Mouse (Mus musculus): ENCODE data around the gene Vsx1. TPM values are rescaled to one million over a fixed set of nuclear protein-coding genes. Genes with fewer than 3 reads are reported as not detected.

Gene Vsx1
- polyA plus RNA-seq, 1 experiment from 2014 or later = not detected

- no peak overlapping the region for H3K27ac ChIP-seq (replicated peaks in 1 of 2; ENCODE audit: control insufficient read depth in 1 of 2, insufficient read depth in 1 of 2, low read depth in 2 of 2, low read length in 2 of 2)
- WGBS = 3% methylated on average over 22 of the region's 23 CpGs
- peaks cover 61% of the 10 kb centered on the region for H3K27me3 ChIP-seq (ENCODE audit: control insufficient read depth, insufficient read depth, low read length)
- no peaks in the 10 kb centered on the region for H3K9me3 ChIP-seq (ENCODE audit: control insufficient read depth, low read length)
- 0 out of 2 replicates have a peak overlapping the region, but pooled peaks have one; percentile 34 for H3K9ac ChIP-seq (ENCODE audit: low read length)
- H3K36me3 ChIP-seq (ENCODE audit: control insufficient read depth, insufficient read depth, low read length) = no peaks in the 10 kb centered on the region
- H3K4me2 ChIP-seq (ENCODE audit: low read length) = peak overlapping the region; percentile 83
- ATAC-seq (ENCODE audit: insufficient number of reproducible peaks, insufficient read depth, low FRiP score, low read depth) = no peak
- peaks cover 3 to 5% of the 10 kb centered on the region in 2 experiments; a peak in 2 of 4 replicates for H3K4me1 ChIP-seq (ENCODE audit: control insufficient read depth in 2 of 2, insufficient read depth in 2 of 2, low read length in 2 of 2)
- peak overlapping the region; percentile 34 to 45 for H3K4me3 ChIP-seq (ENCODE audit: control insufficient read depth in 1 of 2, insufficient read depth in 1 of 2, low read depth in 1 of 2, low read length in 2 of 2)
These were observed 1.2 kb downstream of the Vsx1 start for GRCm38 (mm10) chr2:150687871-150688540.

GRCm38 (mm10) chr2:150685389-150685788 is 3.8 kb downstream of the Vsx1 start:
- no peak overlapping the region for H3K4me3 ChIP-seq (ENCODE audit: control insufficient read depth in 1 of 2, insufficient read depth in 1 of 2, low read depth in 1 of 2, low read length in 2 of 2)
- H3K4me2 ChIP-seq (ENCODE audit: low read length) = no peak overlapping the region
- H3K36me3 ChIP-seq (ENCODE audit: control insufficient read depth, insufficient read depth, low read length) = no peaks in the 10 kb centered on the region
- no peaks in the 10 kb centered on the region for H3K9me3 ChIP-seq (ENCODE audit: control insufficient read depth, low read length)
- 82% methylated on average over 9 of the region's 9 CpGs for whole genome bisulfite sequencing
- H3K4me1 ChIP-seq (ENCODE audit: control insufficient read depth in 2 of 2, insufficient read depth in 2 of 2, low read length in 2 of 2) = peaks cover 3 to 5% of the 10 kb centered on the region in 2 experiments; a peak in 2 of 4 replicates
- H3K9ac ChIP-seq (ENCODE audit: low read length) = no peak overlapping the region
- H3K27me3 ChIP-seq (ENCODE audit: control insufficient read depth, insufficient read depth, low read length) = peaks cover 44% of the 10 kb centered on the region
- no peak overlapping the region for H3K27ac ChIP-seq (replicated peaks in 1 of 2; ENCODE audit: control insufficient read depth in 1 of 2, insufficient read depth in 1 of 2, low read depth in 2 of 2, low read length in 2 of 2)
- ATAC-seq (ENCODE audit: insufficient number of reproducible peaks, insufficient read depth, low FRiP score, low read depth) = no peak

DNA sequence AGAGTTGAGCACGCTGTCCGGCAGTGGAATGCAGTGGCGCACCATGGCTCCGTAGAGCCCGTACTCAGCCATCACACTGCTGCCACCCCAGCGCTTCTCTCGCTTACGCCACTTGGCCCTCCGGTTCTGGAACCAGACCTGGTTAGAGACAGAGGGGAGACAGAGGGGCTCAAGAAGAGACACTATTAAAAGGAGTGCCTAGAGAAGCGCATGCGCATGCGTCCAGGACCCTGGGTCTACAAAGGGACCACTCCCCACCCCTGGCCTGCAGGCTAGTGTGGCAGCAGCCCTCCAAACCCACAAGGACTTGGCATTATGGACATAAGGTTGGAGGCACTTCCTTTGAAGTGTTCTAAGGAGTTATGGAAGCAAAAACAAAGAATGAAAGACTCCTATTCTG is 4.7 kb downstream of the Vsx1 start:
- no peak overlapping the region for H3K4me2 ChIP-seq (ENCODE audit: low read length)
- no peak overlapping the region for H3K9ac ChIP-seq (ENCODE audit: low read length)
- no peak overlapping the region for H3K4me3 ChIP-seq (ENCODE audit: control insufficient read depth in 1 of 2, insufficient read depth in 1 of 2, low read depth in 1 of 2, low read length in 2 of 2)
- peaks cover 3 to 5% of the 10 kb centered on the region in 2 experiments; a peak in 2 of 4 replicates for H3K4me1 ChIP-seq (ENCODE audit: control insufficient read depth in 2 of 2, insufficient read depth in 2 of 2, low read length in 2 of 2)
- no peak overlapping the region for H3K27ac ChIP-seq (replicated peaks in 1 of 2; ENCODE audit: control insufficient read depth in 1 of 2, insufficient read depth in 1 of 2, low read depth in 2 of 2, low read length in 2 of 2)
- ATAC-seq (ENCODE audit: insufficient number of reproducible peaks, insufficient read depth, low FRiP score, low read depth) = no peak
- H3K9me3 ChIP-seq (ENCODE audit: control insufficient read depth, low read length) = no peaks in the 10 kb centered on the region
- 77% methylated on average over 12 of the region's 12 CpGs for WGBS
- H3K36me3 ChIP-seq (ENCODE audit: control insufficient read depth, insufficient read depth, low read length) = no peaks in the 10 kb centered on the region
- peaks cover 35% of the 10 kb centered on the region for H3K27me3 ChIP-seq (ENCODE audit: control insufficient read depth, insufficient read depth, low read length)

GRCm38 (mm10) chr2:150681581-150681980 is 7.6 kb downstream of the Vsx1 start:
- H3K9me3 ChIP-seq (ENCODE audit: control insufficient read depth, low read length) = no peaks in the 10 kb centered on the region
- peaks cover 6% of the 10 kb centered on the region for H3K27me3 ChIP-seq (ENCODE audit: control insufficient read depth, insufficient read depth, low read length)
- no peak overlapping the region for H3K4me2 ChIP-seq (ENCODE audit: low read length)
- H3K4me1 ChIP-seq (ENCODE audit: control insufficient read depth in 2 of 2, insufficient read depth in 2 of 2, low read length in 2 of 2) = no peaks in the 10 kb centered on the region
- no peaks in the 10 kb centered on the region for H3K36me3 ChIP-seq (ENCODE audit: control insufficient read depth, insufficient read depth, low read length)
- no peak overlapping the region for H3K27ac ChIP-seq (replicated peaks in 1 of 2; ENCODE audit: control insufficient read depth in 1 of 2, insufficient read depth in 1 of 2, low read depth in 2 of 2, low read length in 2 of 2)
- H3K9ac ChIP-seq (ENCODE audit: low read length) = no peak overlapping the region
- 32% methylated on average over 4 of the region's 4 CpGs for WGBS
- no peak for ATAC-seq (ENCODE audit: insufficient number of reproducible peaks, insufficient read depth, low FRiP score, low read depth)
- H3K4me3 ChIP-seq (ENCODE audit: control insufficient read depth in 1 of 2, insufficient read depth in 1 of 2, low read depth in 1 of 2, low read length in 2 of 2) = no peak overlapping the region

DNA sequence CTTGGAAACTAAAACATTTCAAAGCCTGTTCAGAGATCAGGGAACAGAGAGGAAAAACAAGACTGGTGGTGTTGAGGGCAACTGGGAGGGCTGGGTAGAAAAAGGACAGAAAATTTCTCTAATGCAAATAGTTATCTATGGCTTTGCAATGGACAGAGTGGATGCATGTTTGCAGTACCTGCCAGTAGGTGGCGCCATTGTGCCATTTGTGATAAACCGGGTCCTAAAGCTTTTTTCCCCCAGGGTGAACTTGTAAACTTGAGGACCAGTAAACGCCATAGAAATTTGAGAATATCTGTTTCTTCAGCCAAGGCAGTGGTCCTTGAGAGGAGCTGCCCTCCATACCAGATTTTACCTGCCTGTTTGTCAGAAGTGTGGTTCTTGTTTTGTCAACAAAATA is 10.8 kb downstream of the Vsx1 start:
- H3K9me3 ChIP-seq (ENCODE audit: control insufficient read depth, low read length) = no peaks in the 10 kb centered on the region
- no peak overlapping the region for H3K4me3 ChIP-seq (ENCODE audit: control insufficient read depth in 1 of 2, insufficient read depth in 1 of 2, low read depth in 1 of 2, low read length in 2 of 2)
- no peak for ATAC-seq (ENCODE audit: insufficient number of reproducible peaks, insufficient read depth, low FRiP score, low read depth)
- 4% methylated on average over 3 of the region's 3 CpGs for whole genome bisulfite sequencing
- H3K27me3 ChIP-seq (ENCODE audit: control insufficient read depth, insufficient read depth, low read length) = no peaks in the 10 kb centered on the region
- H3K27ac ChIP-seq (replicated peaks in 1 of 2; ENCODE audit: control insufficient read depth in 1 of 2, insufficient read depth in 1 of 2, low read depth in 2 of 2, low read length in 2 of 2) = no peak overlapping the region
- no peak overlapping the region for H3K9ac ChIP-seq (ENCODE audit: low read length)
- H3K4me2 ChIP-seq (ENCODE audit: low read length) = no peak overlapping the region
- H3K4me1 ChIP-seq (ENCODE audit: control insufficient read depth in 2 of 2, insufficient read depth in 2 of 2, low read length in 2 of 2) = no peaks in the 10 kb centered on the region
- no peaks in the 10 kb centered on the region for H3K36me3 ChIP-seq (ENCODE audit: control insufficient read depth, insufficient read depth, low read length)

- 19% methylated on average over 1 of the region's 1 CpGs for WGBS
- ATAC-seq (ENCODE audit: insufficient number of reproducible peaks, insufficient read depth, low FRiP score, low read depth) = no peak
- no peaks in the 10 kb centered on the region for H3K9me3 ChIP-seq (ENCODE audit: control insufficient read depth, low read length)
- H3K4me3 ChIP-seq (ENCODE audit: control insufficient read depth in 1 of 2, insufficient read depth in 1 of 2, low read depth in 1 of 2, low read length in 2 of 2) = no peak overlapping the region
- no peaks in the 10 kb centered on the region for H3K36me3 ChIP-seq (ENCODE audit: control insufficient read depth, insufficient read depth, low read length)
- H3K9ac ChIP-seq (ENCODE audit: low read length) = no peak overlapping the region
- no peak overlapping the region for H3K27ac ChIP-seq (replicated peaks in 1 of 2; ENCODE audit: control insufficient read depth in 1 of 2, insufficient read depth in 1 of 2, low read depth in 2 of 2, low read length in 2 of 2)
- H3K4me2 ChIP-seq (ENCODE audit: low read length) = no peak overlapping the region
- no peaks in the 10 kb centered on the region for H3K4me1 ChIP-seq (ENCODE audit: control insufficient read depth in 2 of 2, insufficient read depth in 2 of 2, low read length in 2 of 2)
- no peaks in the 10 kb centered on the region for H3K27me3 ChIP-seq (ENCODE audit: control insufficient read depth, insufficient read depth, low read length)
These were observed 13.6 kb downstream of the Vsx1 start for GRCm38 (mm10) chr2:150675525-150675924.

GRCm38 (mm10) chr2:150674900-150675299 is 14.3 kb downstream of the Vsx1 start:
- no peaks in the 10 kb centered on the region for H3K36me3 ChIP-seq (ENCODE audit: control insufficient read depth, insufficient read depth, low read length)
- H3K4me2 ChIP-seq (ENCODE audit: low read length) = no peak overlapping the region
- no peaks in the 10 kb centered on the region for H3K4me1 ChIP-seq (ENCODE audit: control insufficient read depth in 2 of 2, insufficient read depth in 2 of 2, low read length in 2 of 2)
- no peak overlapping the region for H3K4me3 ChIP-seq (ENCODE audit: control insufficient read depth in 1 of 2, insufficient read depth in 1 of 2, low read depth in 1 of 2, low read length in 2 of 2)
- no peak overlapping the region for H3K27ac ChIP-seq (replicated peaks in 1 of 2; ENCODE audit: control insufficient read depth in 1 of 2, insufficient read depth in 1 of 2, low read depth in 2 of 2, low read length in 2 of 2)
- 6% methylated on average over 2 of the region's 2 CpGs for WGBS
- H3K9me3 ChIP-seq (ENCODE audit: control insufficient read depth, low read length) = no peaks in the 10 kb centered on the region
- H3K9ac ChIP-seq (ENCODE audit: low read length) = no peak overlapping the region
- peak; percentile 38; the same call in 1 of the 2 replicates for ATAC-seq (ENCODE audit: insufficient number of reproducible peaks, insufficient read depth, low FRiP score, low read depth)
- H3K27me3 ChIP-seq (ENCODE audit: control insufficient read depth, insufficient read depth, low read length) = no peaks in the 10 kb centered on the region

DNA sequence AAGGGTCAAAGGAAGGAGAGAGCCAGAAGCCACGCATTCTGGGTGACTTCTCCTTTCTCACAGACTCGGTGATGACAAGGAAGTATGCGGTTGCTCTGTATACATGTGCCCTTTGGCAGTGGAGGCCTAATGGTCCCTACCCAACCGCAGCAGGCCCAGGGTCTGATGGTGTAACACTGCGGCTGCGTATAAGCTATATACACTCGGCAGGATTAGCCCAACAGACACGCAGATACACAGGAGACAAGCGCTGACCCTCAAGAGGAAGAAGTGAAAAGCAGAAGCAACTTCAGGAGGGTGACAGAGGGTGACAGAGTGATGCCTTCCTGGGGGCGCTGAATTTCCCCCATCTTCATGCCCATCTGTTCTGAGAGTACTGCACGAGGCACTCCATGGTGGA is 15.2 kb downstream of the Vsx1 start:
- Histone ChIP-seq H3K36me3 (ENCODE audit: control insufficient read depth, insufficient read depth, low read length) (no peaks in the 10 kb centered on the region), H3K27me3 (ENCODE audit: control insufficient read depth, insufficient read depth, low read length) (no peaks in the 10 kb centered on the region), H3K27ac (replicated peaks in 1 of 2; ENCODE audit: control insufficient read depth in 1 of 2, insufficient read depth in 1 of 2, low read depth in 2 of 2, low read length in 2 of 2) (no peak overlapping the region), H3K4me2 (ENCODE audit: low read length) (no peak overlapping the region), H3K4me1 (ENCODE audit: control insufficient read depth in 2 of 2, insufficient read depth in 2 of 2, low read length in 2 of 2) (no peaks in the 10 kb centered on the region; a peak in 1 of 4 replicates), H3K9ac (ENCODE audit: low read length) (no peak overlapping the region), H3K4me3 (ENCODE audit: control insufficient read depth in 1 of 2, insufficient read depth in 1 of 2, low read depth in 1 of 2, low read length in 2 of 2) (no peak overlapping the region), H3K9me3 (ENCODE audit: control insufficient read depth, low read length) (no peaks in the 10 kb centered on the region)
- 76% methylated on average over 11 of the region's 11 CpGs for WGBS
- no peak for ATAC-seq (ENCODE audit: insufficient number of reproducible peaks, insufficient read depth, low FRiP score, low read depth)
